Mouse (Mus musculus): Measurements from ENCODE around the gene Enoph1. TPM values are rescaled to one million over a fixed set of nuclear protein-coding genes. Genes with fewer than 3 reads are reported as not detected.
A peak's percentile ranks its signal among the peaks of the same experiment; 100 is the strongest.

Enoph1 gene
- polyA plus RNA-seq, 1 experiment, result 34.2 TPM

GRCm38 (mm10) chr5:100024403-100024802 is 15.4 kb upstream of the Enoph1 start:
- WGBS, result 93% methylated on average over 5 of the region's 5 CpGs
- Histone ChIP-seq H3K27me3 (ENCODE audit: control insufficient read depth, insufficient read depth, low read length) (no peaks in the 10 kb centered on the region), H3K4me1 (replicated peaks; ENCODE audit: control insufficient read depth, insufficient read depth, low read length) (no peaks in the 10 kb centered on the region), H3K36me3 (ENCODE audit: control insufficient read depth, insufficient read depth, low read length) (no peaks in the 10 kb centered on the region), H3K27ac (ENCODE audit: control insufficient read depth, insufficient read depth, low read length) (no peak overlapping the region), H3K4me3 (ENCODE audit: control insufficient read depth, insufficient read depth, low read length) (no peak overlapping the region)
- no peak for DNase-seq
- TF ChIP-seq POLR2A (IDR thresholded peaks at IDR 0.05; ENCODE audit: control insufficient read depth, extremely low read depth, insufficient read depth, low read length, poor library complexity), result no peak
- no peak for TF ChIP-seq CTCF (IDR thresholded peaks at IDR 0.05; ENCODE audit: borderline replicate concordance, control insufficient read depth, extremely low read depth, insufficient read depth, low read length, poor library complexity)

- no peak for DNase-seq
- 78% methylated on average over 1 of the region's 1 CpGs for WGBS
- H3K4me3 ChIP-seq (ENCODE audit: control insufficient read depth, insufficient read depth, low read length), result no peak overlapping the region
- no peaks in the 10 kb centered on the region for H3K27me3 ChIP-seq (ENCODE audit: control insufficient read depth, insufficient read depth, low read length)
- H3K4me1 ChIP-seq (replicated peaks; ENCODE audit: control insufficient read depth, insufficient read depth, low read length), result no peaks in the 10 kb centered on the region
- no peaks in the 10 kb centered on the region for H3K36me3 ChIP-seq (ENCODE audit: control insufficient read depth, insufficient read depth, low read length)
- TF ChIP-seq CTCF (IDR thresholded peaks at IDR 0.05; ENCODE audit: borderline replicate concordance, control insufficient read depth, extremely low read depth, insufficient read depth, low read length, poor library complexity) (no peak), POLR2A (IDR thresholded peaks at IDR 0.05; ENCODE audit: control insufficient read depth, extremely low read depth, insufficient read depth, low read length, poor library complexity) (no peak)
- no peak overlapping the region for H3K27ac ChIP-seq (ENCODE audit: control insufficient read depth, insufficient read depth, low read length)
These were observed 14.9 kb upstream of the Enoph1 start for GRCm38 (mm10) chr5:100024868-100025267.

DNA sequence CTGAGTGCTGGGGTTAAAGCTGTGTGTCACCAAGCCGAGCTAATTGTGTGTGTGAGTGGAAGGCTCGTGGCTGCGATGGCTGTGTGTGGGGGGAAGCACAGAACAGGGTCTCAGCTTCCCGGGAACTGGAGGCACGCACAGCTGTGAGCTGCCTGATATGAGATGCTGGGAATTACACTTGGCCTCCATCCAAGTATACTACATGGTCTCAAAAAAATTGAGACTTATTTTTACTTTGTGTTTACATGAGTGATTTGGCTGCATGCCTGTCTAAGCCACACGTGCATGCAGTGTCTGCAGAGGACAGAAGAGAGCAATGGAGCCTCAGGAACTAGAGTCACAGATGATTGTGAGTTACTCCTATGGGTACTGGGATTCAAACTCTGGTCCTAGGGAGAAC is 9.7 kb upstream of the Enoph1 start:
- no peak overlapping the region for H3K27ac ChIP-seq (ENCODE audit: control insufficient read depth, insufficient read depth, low read length)
- no peak for DNase-seq
- TF ChIP-seq CTCF (IDR thresholded peaks at IDR 0.05; ENCODE audit: borderline replicate concordance, control insufficient read depth, extremely low read depth, insufficient read depth, low read length, poor library complexity) (no peak), POLR2A (IDR thresholded peaks at IDR 0.05; ENCODE audit: control insufficient read depth, extremely low read depth, insufficient read depth, low read length, poor library complexity) (no peak)
- WGBS, result 73% methylated on average over 6 of the region's 6 CpGs
- no peaks in the 10 kb centered on the region for H3K4me1 ChIP-seq (replicated peaks; ENCODE audit: control insufficient read depth, insufficient read depth, low read length)
- H3K27me3 ChIP-seq (ENCODE audit: control insufficient read depth, insufficient read depth, low read length), result no peaks in the 10 kb centered on the region
- no peak overlapping the region for H3K4me3 ChIP-seq (ENCODE audit: control insufficient read depth, insufficient read depth, low read length)
- peaks cover 26% of the 10 kb centered on the region for H3K36me3 ChIP-seq (ENCODE audit: control insufficient read depth, insufficient read depth, low read length)

DNA sequence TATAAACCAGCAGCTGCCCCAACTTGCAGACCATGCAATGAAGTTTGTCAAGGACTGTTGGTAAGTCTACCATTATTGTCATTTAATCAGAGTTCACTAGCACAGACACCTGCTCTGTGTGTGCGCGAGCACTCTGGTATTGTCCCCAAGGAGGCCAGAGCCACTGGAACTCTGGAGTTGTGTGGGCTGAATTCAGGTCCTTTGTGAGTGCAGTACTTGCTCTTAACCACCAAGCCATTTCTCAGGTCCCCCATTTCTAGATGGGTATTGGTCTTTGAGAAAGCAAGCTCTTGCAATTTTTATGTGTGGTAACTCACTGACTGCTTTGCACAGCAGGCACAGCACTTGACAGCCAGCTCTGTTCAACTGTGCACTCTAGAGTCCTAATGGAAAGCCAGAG is 7.7 kb upstream of the Enoph1 start:
- H3K27ac ChIP-seq (ENCODE audit: control insufficient read depth, insufficient read depth, low read length), result no peak overlapping the region
- WGBS, result 95% methylated on average over 2 of the region's 2 CpGs
- TF ChIP-seq CTCF (IDR thresholded peaks at IDR 0.05; ENCODE audit: borderline replicate concordance, control insufficient read depth, extremely low read depth, insufficient read depth, low read length, poor library complexity) (no peak), POLR2A (IDR thresholded peaks at IDR 0.05; ENCODE audit: control insufficient read depth, extremely low read depth, insufficient read depth, low read length, poor library complexity) (no peak)

DNA sequence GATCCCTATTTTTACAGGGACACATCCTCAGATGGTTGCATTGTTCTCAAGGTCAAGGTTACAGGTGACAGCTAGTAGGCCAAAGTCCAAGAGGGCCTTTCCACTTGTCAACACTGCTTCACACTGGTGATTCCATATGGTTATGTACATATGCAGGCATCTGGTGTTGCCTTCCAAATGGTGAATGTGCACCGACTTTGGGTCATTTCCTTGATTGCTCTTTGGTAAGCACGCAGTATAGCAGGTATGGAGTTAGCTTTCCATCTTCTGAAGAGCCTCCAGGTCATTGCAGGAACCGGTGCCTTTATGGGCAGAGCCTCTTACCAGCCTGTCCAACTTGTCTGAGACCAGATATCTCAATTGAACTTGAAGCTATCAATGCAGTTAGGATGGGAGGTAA is 7.1 kb upstream of the Enoph1 start:
- no peak overlapping the region for H3K27ac ChIP-seq (ENCODE audit: control insufficient read depth, insufficient read depth, low read length)
- no peak overlapping the region for H3K4me3 ChIP-seq (ENCODE audit: control insufficient read depth, insufficient read depth, low read length)
- H3K27me3 ChIP-seq (ENCODE audit: control insufficient read depth, insufficient read depth, low read length), result no peaks in the 10 kb centered on the region
- TF ChIP-seq POLR2A (IDR thresholded peaks at IDR 0.05; ENCODE audit: control insufficient read depth, extremely low read depth, insufficient read depth, low read length, poor library complexity), result no peak
- no peak for TF ChIP-seq CTCF (IDR thresholded peaks at IDR 0.05; ENCODE audit: borderline replicate concordance, control insufficient read depth, extremely low read depth, insufficient read depth, low read length, poor library complexity)
- no peak for DNase-seq
- 94% methylated on average over 3 of the region's 3 CpGs for WGBS
- H3K36me3 ChIP-seq (ENCODE audit: control insufficient read depth, insufficient read depth, low read length), result peaks cover 39% of the 10 kb centered on the region
- H3K4me1 ChIP-seq (replicated peaks; ENCODE audit: control insufficient read depth, insufficient read depth, low read length), result peaks cover 3% of the 10 kb centered on the region

More for the DNA sequence above, 7.7 kb upstream of the Enoph1 start:
- Histone ChIP-seq H3K27me3 (ENCODE audit: control insufficient read depth, insufficient read depth, low read length) (no peaks in the 10 kb centered on the region), H3K4me3 (ENCODE audit: control insufficient read depth, insufficient read depth, low read length) (no peak overlapping the region), H3K4me1 (replicated peaks; ENCODE audit: control insufficient read depth, insufficient read depth, low read length) (peaks cover 3% of the 10 kb centered on the region), H3K36me3 (ENCODE audit: control insufficient read depth, insufficient read depth, low read length) (peaks cover 39% of the 10 kb centered on the region)
- no peak for DNase-seq

GRCm38 (mm10) chr5:100035950-100036349 is 3.8 kb upstream of the Enoph1 start:
- 84% methylated on average over 7 of the region's 7 CpGs for WGBS
- no peak overlapping the region for H3K4me3 ChIP-seq (ENCODE audit: control insufficient read depth, insufficient read depth, low read length)
- TF ChIP-seq POLR2A (IDR thresholded peaks at IDR 0.05; ENCODE audit: control insufficient read depth, extremely low read depth, insufficient read depth, low read length, poor library complexity) (no peak), CTCF (IDR thresholded peaks at IDR 0.05; ENCODE audit: borderline replicate concordance, control insufficient read depth, extremely low read depth, insufficient read depth, low read length, poor library complexity) (no peak)
- H3K36me3 ChIP-seq (ENCODE audit: control insufficient read depth, insufficient read depth, low read length), result peaks cover 39% of the 10 kb centered on the region
- no peak for DNase-seq
- peaks cover 6% of the 10 kb centered on the region for H3K4me1 ChIP-seq (replicated peaks; ENCODE audit: control insufficient read depth, insufficient read depth, low read length)
- no peak overlapping the region for H3K27ac ChIP-seq (ENCODE audit: control insufficient read depth, insufficient read depth, low read length)
- no peaks in the 10 kb centered on the region for H3K27me3 ChIP-seq (ENCODE audit: control insufficient read depth, insufficient read depth, low read length)

DNA sequence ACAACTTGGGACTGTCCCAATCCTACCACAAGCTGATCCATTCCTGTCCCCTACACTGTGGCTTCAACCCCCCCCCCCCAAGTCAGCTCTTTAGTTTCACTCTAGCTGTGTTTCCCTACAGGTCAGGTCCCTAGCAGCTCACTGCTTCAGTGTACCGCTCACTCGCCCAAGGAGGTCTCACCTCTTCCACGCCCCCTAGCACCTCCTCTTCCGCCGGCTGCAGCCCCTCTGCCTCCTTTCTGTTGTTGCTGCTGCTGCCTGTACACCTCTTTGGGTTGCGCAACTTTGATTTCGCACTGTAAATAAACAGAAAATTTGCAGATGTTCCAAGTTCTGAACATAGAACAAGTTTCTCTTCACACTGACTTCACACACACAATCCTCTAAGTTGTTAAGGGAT is 3.1 kb upstream of the Enoph1 start:
- H3K4me3 ChIP-seq (ENCODE audit: control insufficient read depth, insufficient read depth, low read length), result no peak overlapping the region
- H3K4me1 ChIP-seq (replicated peaks; ENCODE audit: control insufficient read depth, insufficient read depth, low read length), result peaks cover 6% of the 10 kb centered on the region
- 30% methylated on average over 7 of the region's 7 CpGs for WGBS
- no peak overlapping the region for H3K27ac ChIP-seq (ENCODE audit: control insufficient read depth, insufficient read depth, low read length)
- peaks cover 39% of the 10 kb centered on the region for H3K36me3 ChIP-seq (ENCODE audit: control insufficient read depth, insufficient read depth, low read length)
- DNase-seq, result peak; percentile 41
- H3K27me3 ChIP-seq (ENCODE audit: control insufficient read depth, insufficient read depth, low read length), result no peaks in the 10 kb centered on the region
- TF ChIP-seq POLR2A (IDR thresholded peaks at IDR 0.05; ENCODE audit: control insufficient read depth, extremely low read depth, insufficient read depth, low read length, poor library complexity), result no peak
- TF ChIP-seq CTCF (IDR thresholded peaks at IDR 0.05; ENCODE audit: borderline replicate concordance, control insufficient read depth, extremely low read depth, insufficient read depth, low read length, poor library complexity), result no peak
